Mouse (Mus musculus): ENCODE measurements around the gene Nupr1. TPM values are rescaled to one million over a fixed set of nuclear protein-coding genes. Genes with fewer than 3 reads are reported as not detected.
A peak's percentile ranks its signal among the peaks of the same experiment; 100 is the strongest.

The Nupr1 gene
- total and polyA plus RNA-seq, 3 experiments, result 1.8 to 11.0 TPM; not detected in 1

DNA sequence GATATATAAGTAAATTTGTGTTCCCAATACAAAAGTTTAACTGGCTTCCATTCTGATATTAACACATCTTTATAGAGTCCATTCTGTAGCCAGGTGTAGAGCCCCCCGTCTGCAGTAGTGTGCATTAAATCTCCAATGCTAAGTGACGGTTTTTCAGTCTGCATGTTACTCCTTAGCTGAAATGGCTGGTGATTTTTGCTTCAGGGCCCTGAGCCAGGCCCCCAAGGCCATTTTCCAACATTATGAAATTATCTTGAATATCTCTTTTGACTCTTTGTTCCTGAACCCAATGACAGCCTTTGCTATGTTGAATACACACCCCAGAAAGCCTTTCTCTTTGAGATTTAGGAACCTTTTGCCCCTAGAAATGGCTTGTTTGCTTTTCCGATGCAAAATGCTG lies 29.1 kb upstream of the Nupr1 start:
- no peaks in the 10 kb centered on the region for H3K27me3 ChIP-seq (ENCODE audit: control insufficient read depth in 1 of 2, insufficient read depth in 2 of 2, low read length in 2 of 2)
- DNase-seq (ENCODE audit: low read depth, low spot score), result no peak
- H3K4me1 ChIP-seq (ENCODE audit: control insufficient read depth in 1 of 2, insufficient read depth in 2 of 2, low read length in 2 of 2), result peaks cover 13% of the 10 kb centered on the region in 2 experiments
- H3K36me3 ChIP-seq (ENCODE audit: control insufficient read depth in 1 of 2, insufficient read depth in 2 of 2, low read length in 2 of 2), result peaks cover 8 to 24% of the 10 kb centered on the region in 2 experiments; a peak in 3 of 4 replicates
- H3K9ac ChIP-seq (ENCODE audit: control insufficient read depth, low read depth, low read length, poor library complexity, severe bottlenecking), result no peak overlapping the region
- no peaks in the 10 kb centered on the region for H3K9me3 ChIP-seq (replicated peaks; ENCODE audit: insufficient read depth, low read length)
- TF ChIP-seq BHLHE40 (IDR thresholded peaks at IDR 0.05; ENCODE audit: borderline replicate concordance, low read depth, low read length) (no peak), E2F4 (IDR thresholded peaks at IDR 0.05; ENCODE audit: borderline replicate concordance, low read depth, low read length) (no peak), TBP (IDR thresholded peaks at IDR 0.05; ENCODE audit: low read depth, low read length) (no peak), ZNF384 (IDR thresholded peaks at IDR 0.05; ENCODE audit: low read depth, low read length) (no peak), NELFE (IDR thresholded peaks at IDR 0.05; ENCODE audit: low read depth, low read length) (no peak), ELF1 (IDR thresholded peaks at IDR 0.05; ENCODE audit: low read depth, low read length) (no peak), ZC3H11A (IDR thresholded peaks at IDR 0.05; ENCODE audit: low read depth, low read length) (no peak), CHD1 (IDR thresholded peaks at IDR 0.05; ENCODE audit: low read depth, low read length) (no peak), POLR2A (IDR thresholded peaks at IDR 0.05; ENCODE audit: control insufficient read depth in 1 of 2, insufficient read depth in 1 of 2, low read depth in 1 of 2, low read length in 2 of 2, poor library complexity in 1 of 2) (no peak), MAZ (IDR thresholded peaks at IDR 0.05; ENCODE audit: low read depth, low read length) (no peak), KAT2A (conservative IDR thresholded peaks at IDR 0.05; ENCODE audit: low read depth, low read length) (no peak), TAL1 (IDR thresholded peaks at IDR 0.05; ENCODE audit: low read length) (no peak)
- H3K79me2 ChIP-seq (ENCODE audit: control insufficient read depth, insufficient read depth, low read length, poor library complexity), result 0 out of 2 replicates have a peak, but pooled peaks cover 1% of the 10 kb centered on the region
- H3K4me3 ChIP-seq (ENCODE audit: control insufficient read depth in 1 of 2, insufficient read depth in 1 of 2, low read depth in 2 of 2, low read length in 2 of 2), result no peak overlapping the region
- H3K27ac ChIP-seq (ENCODE audit: control insufficient read depth, low read depth, low read length), result no peak overlapping the region

DNA sequence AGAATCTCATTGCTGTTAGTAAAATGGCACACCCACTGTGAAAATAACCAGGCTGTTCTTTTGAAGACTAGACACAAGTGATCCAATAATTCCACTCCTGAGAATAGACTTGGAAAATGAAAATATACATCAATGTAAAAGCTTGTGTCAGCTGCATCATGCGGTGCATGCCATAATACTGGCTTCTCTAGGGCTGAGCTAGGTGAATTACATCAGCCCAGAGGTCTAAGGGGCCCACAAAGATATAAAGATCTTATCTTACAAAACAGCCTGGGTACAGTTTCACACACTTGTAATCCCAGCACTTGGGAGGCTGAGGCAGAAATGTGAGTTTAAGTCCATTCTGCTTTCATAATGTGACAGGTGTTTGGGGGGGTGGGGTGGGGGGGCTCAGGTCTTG lies 26.9 kb upstream of the Nupr1 start:
- peaks cover 0 to 30% of the 10 kb centered on the region in 2 experiments; a peak in 3 of 4 replicates for H3K36me3 ChIP-seq (ENCODE audit: control insufficient read depth in 1 of 2, insufficient read depth in 2 of 2, low read length in 2 of 2)
- no peaks in the 10 kb centered on the region for H3K9me3 ChIP-seq (replicated peaks; ENCODE audit: insufficient read depth, low read length)
- no peak for DNase-seq (ENCODE audit: low read depth, low spot score)
- no peak overlapping the region for H3K4me3 ChIP-seq (ENCODE audit: control insufficient read depth in 1 of 2, insufficient read depth in 1 of 2, low read depth in 2 of 2, low read length in 2 of 2)
- H3K4me1 ChIP-seq (ENCODE audit: control insufficient read depth in 1 of 2, insufficient read depth in 2 of 2, low read length in 2 of 2), result peaks cover 16 to 20% of the 10 kb centered on the region in 2 experiments
- 0 out of 2 replicates have a peak, but pooled peaks have one; percentile 24 for TF ChIP-seq GATA1 (IDR thresholded peaks at IDR 0.05; ENCODE audit: low read depth, low read length)
- TF ChIP-seq USF1 (IDR thresholded peaks at IDR 0.05; ENCODE audit: low read depth, low read length), result no peak
- TF ChIP-seq UBTF (IDR thresholded peaks at IDR 0.05; ENCODE audit: borderline replicate concordance, insufficient read depth, low read depth, low read length), result no peak
- no peak for TF ChIP-seq TCF12 (IDR thresholded peaks at IDR 0.05; ENCODE audit: low read depth, low read length)
- peak; percentile 35; the same call in 1 of the 2 replicates for TF ChIP-seq ETS1 (IDR thresholded peaks at IDR 0.05; ENCODE audit: low read depth, low read length)
- no peak for TF ChIP-seq RCOR1 (IDR thresholded peaks at IDR 0.05; ENCODE audit: low read depth, low read length)
- no peak for TF ChIP-seq POLR2AphosphoS5 (IDR thresholded peaks at IDR 0.05; ENCODE audit: borderline replicate concordance, low read depth, low read length)
- no peak for TF ChIP-seq CHD2 (IDR thresholded peaks at IDR 0.05; ENCODE audit: low read length)
- TF ChIP-seq ELF1 (IDR thresholded peaks at IDR 0.05; ENCODE audit: low read depth, low read length), result no peak
- TF ChIP-seq MEF2A (IDR thresholded peaks at IDR 0.05; ENCODE audit: extremely low read depth, insufficient replicate concordance, low read depth, low read length, poor library complexity, severe bottlenecking), result no peak
- TF ChIP-seq SMC3 (IDR thresholded peaks at IDR 0.05; ENCODE audit: low read depth, low read length), result no peak
- TF ChIP-seq TAL1 (IDR thresholded peaks at IDR 0.05; ENCODE audit: low read length), result no peak
- H3K79me2 ChIP-seq (ENCODE audit: control insufficient read depth, insufficient read depth, low read length, poor library complexity), result peaks cover 4% of the 10 kb centered on the region; the same call in 1 of the 2 replicates
- H3K9ac ChIP-seq (ENCODE audit: control insufficient read depth, low read depth, low read length, poor library complexity, severe bottlenecking), result no peak overlapping the region
- H3K27ac ChIP-seq (ENCODE audit: control insufficient read depth, low read depth, low read length), result no peak overlapping the region
- no peaks in the 10 kb centered on the region for H3K27me3 ChIP-seq (ENCODE audit: control insufficient read depth in 1 of 2, insufficient read depth in 2 of 2, low read length in 2 of 2)

Data from MEL (cell line).